Mouse (Mus musculus): ENCODE measurements around the gene Nudt16l1. TPM values are rescaled to one million over a fixed set of nuclear protein-coding genes. Genes with fewer than 3 reads are reported as not detected.

Nudt16l1 gene
- polyA plus RNA-seq, 1 experiment from 2014 or later: 140 TPM

GRCm38 (mm10) chr16:4910758-4911157 is 27.8 kb upstream of the Nudt16l1 start:
- Histone ChIP-seq H3K9me3 (ENCODE audit: control insufficient read depth, low read length) (no peaks in the 10 kb centered on the region), H3K4me2 (ENCODE audit: low read depth, low read length) (no peak overlapping the region), H3K36me3 (ENCODE audit: control insufficient read depth, insufficient read depth, low read length) (peaks cover 43% of the 10 kb centered on the region), H3K27me3 (ENCODE audit: control insufficient read depth, insufficient read depth, low read length) (no peaks in the 10 kb centered on the region), H3K4me3 (ENCODE audit: low read depth, low read length) (no peak overlapping the region), H3K9ac (replicated peaks; ENCODE audit: low read depth, low read length) (no peak overlapping the region), H3K27ac (ENCODE audit: low read depth, low read length) (no peak overlapping the region), H3K4me1 (ENCODE audit: control insufficient read depth, insufficient read depth, low read length) (no peaks in the 10 kb centered on the region)
- WGBS: 98% methylated on average over 8 of the region's 8 CpGs
- ATAC-seq (ENCODE audit: low read depth): no peak

GRCm38 (mm10) chr16:4912074-4912648 is 26.4 kb upstream of the Nudt16l1 start:
- no peaks in the 10 kb centered on the region for H3K4me1 ChIP-seq (ENCODE audit: control insufficient read depth, insufficient read depth, low read length)
- H3K9me3 ChIP-seq (ENCODE audit: control insufficient read depth, low read length): no peaks in the 10 kb centered on the region
- H3K27ac ChIP-seq (ENCODE audit: low read depth, low read length): no peak overlapping the region
- no peaks in the 10 kb centered on the region for H3K27me3 ChIP-seq (ENCODE audit: control insufficient read depth, insufficient read depth, low read length)
- no peak for ATAC-seq (ENCODE audit: low read depth)
- WGBS: 73% methylated on average over 10 of the region's 10 CpGs
- H3K4me2 ChIP-seq (ENCODE audit: low read depth, low read length): no peak overlapping the region
- no peak overlapping the region for H3K4me3 ChIP-seq (ENCODE audit: low read depth, low read length)
- H3K9ac ChIP-seq (replicated peaks; ENCODE audit: low read depth, low read length): no peak overlapping the region
- H3K36me3 ChIP-seq (ENCODE audit: control insufficient read depth, insufficient read depth, low read length): peaks cover 56% of the 10 kb centered on the region

- Histone ChIP-seq H3K27ac (ENCODE audit: low read depth, low read length) (0 out of 2 replicates have a peak overlapping the region, but pooled peaks have one; percentile 28), H3K36me3 (ENCODE audit: control insufficient read depth, insufficient read depth, low read length) (peaks cover 56% of the 10 kb centered on the region), H3K27me3 (ENCODE audit: control insufficient read depth, insufficient read depth, low read length) (no peaks in the 10 kb centered on the region), H3K9ac (replicated peaks; ENCODE audit: low read depth, low read length) (no peak overlapping the region), H3K4me3 (ENCODE audit: low read depth, low read length) (no peak overlapping the region), H3K9me3 (ENCODE audit: control insufficient read depth, low read length) (no peaks in the 10 kb centered on the region), H3K4me1 (ENCODE audit: control insufficient read depth, insufficient read depth, low read length) (no peaks in the 10 kb centered on the region), H3K4me2 (ENCODE audit: low read depth, low read length) (no peak overlapping the region)
- no peak; the same call in 1 of the 2 replicates for ATAC-seq (ENCODE audit: low read depth)
- 76% methylated on average over 11 of the region's 11 CpGs for WGBS
These were observed 25.4 kb upstream of the Nudt16l1 start for GRCm38 (mm10) chr16:4912907-4913782.

- no peak overlapping the region for H3K9ac ChIP-seq (replicated peaks; ENCODE audit: low read depth, low read length)
- ATAC-seq (ENCODE audit: low read depth): peak; percentile 67
- H3K9me3 ChIP-seq (ENCODE audit: control insufficient read depth, low read length): no peaks in the 10 kb centered on the region
- 38% methylated on average over 12 of the region's 12 CpGs for WGBS
- H3K4me3 ChIP-seq (ENCODE audit: low read depth, low read length): no peak overlapping the region
- H3K27me3 ChIP-seq (ENCODE audit: control insufficient read depth, insufficient read depth, low read length): no peaks in the 10 kb centered on the region
- no peak overlapping the region for H3K4me2 ChIP-seq (ENCODE audit: low read depth, low read length)
- 0 out of 2 replicates have a peak overlapping the region, but pooled peaks have one; percentile 8 for H3K27ac ChIP-seq (ENCODE audit: low read depth, low read length)
- peaks cover 52% of the 10 kb centered on the region for H3K36me3 ChIP-seq (ENCODE audit: control insufficient read depth, insufficient read depth, low read length)
- no peaks in the 10 kb centered on the region for H3K4me1 ChIP-seq (ENCODE audit: control insufficient read depth, insufficient read depth, low read length)
These were observed 24.5 kb upstream of the Nudt16l1 start for GRCm38 (mm10) chr16:4913783-4914735.

- H3K9ac ChIP-seq (replicated peaks; ENCODE audit: low read depth, low read length): no peak overlapping the region
- WGBS: 94% methylated on average over 3 of the region's 3 CpGs
- no peak overlapping the region for H3K27ac ChIP-seq (ENCODE audit: low read depth, low read length)
- no peaks in the 10 kb centered on the region for H3K27me3 ChIP-seq (ENCODE audit: control insufficient read depth, insufficient read depth, low read length)
- H3K36me3 ChIP-seq (ENCODE audit: control insufficient read depth, insufficient read depth, low read length): peaks cover 46% of the 10 kb centered on the region
- ATAC-seq (ENCODE audit: low read depth): no peak
- no peak overlapping the region for H3K4me2 ChIP-seq (ENCODE audit: low read depth, low read length)
- H3K4me3 ChIP-seq (ENCODE audit: low read depth, low read length): no peak overlapping the region
- no peaks in the 10 kb centered on the region for H3K4me1 ChIP-seq (ENCODE audit: control insufficient read depth, insufficient read depth, low read length)
- no peaks in the 10 kb centered on the region for H3K9me3 ChIP-seq (ENCODE audit: control insufficient read depth, low read length)
These were observed 22.6 kb upstream of the Nudt16l1 start for GRCm38 (mm10) chr16:4915931-4916330.

- Histone ChIP-seq H3K27me3 (ENCODE audit: control insufficient read depth, insufficient read depth, low read length) (no peaks in the 10 kb centered on the region), H3K9me3 (ENCODE audit: control insufficient read depth, low read length) (no peaks in the 10 kb centered on the region), H3K9ac (replicated peaks; ENCODE audit: low read depth, low read length) (no peak overlapping the region), H3K36me3 (ENCODE audit: control insufficient read depth, insufficient read depth, low read length) (peaks cover 42% of the 10 kb centered on the region), H3K4me1 (ENCODE audit: control insufficient read depth, insufficient read depth, low read length) (no peaks in the 10 kb centered on the region), H3K4me2 (ENCODE audit: low read depth, low read length) (no peak overlapping the region), H3K27ac (ENCODE audit: low read depth, low read length) (no peak overlapping the region), H3K4me3 (ENCODE audit: low read depth, low read length) (no peak overlapping the region)
- ATAC-seq (ENCODE audit: low read depth): no peak
- WGBS: 88% methylated on average over 2 of the region's 2 CpGs
These were observed 22.0 kb upstream of the Nudt16l1 start for GRCm38 (mm10) chr16:4916608-4917007.

- H3K27me3 ChIP-seq (ENCODE audit: control insufficient read depth, insufficient read depth, low read length): no peaks in the 10 kb centered on the region
- no peak for ATAC-seq (ENCODE audit: low read depth)
- H3K4me1 ChIP-seq (ENCODE audit: control insufficient read depth, insufficient read depth, low read length): no peaks in the 10 kb centered on the region
- WGBS: 85% methylated on average over 4 of the region's 4 CpGs
- no peak overlapping the region for H3K9ac ChIP-seq (replicated peaks; ENCODE audit: low read depth, low read length)
- no peak overlapping the region for H3K27ac ChIP-seq (ENCODE audit: low read depth, low read length)
- no peak overlapping the region for H3K4me3 ChIP-seq (ENCODE audit: low read depth, low read length)
- H3K9me3 ChIP-seq (ENCODE audit: control insufficient read depth, low read length): no peaks in the 10 kb centered on the region
- H3K4me2 ChIP-seq (ENCODE audit: low read depth, low read length): no peak overlapping the region
- H3K36me3 ChIP-seq (ENCODE audit: control insufficient read depth, insufficient read depth, low read length): peaks cover 44% of the 10 kb centered on the region
These were observed 18.0 kb upstream of the Nudt16l1 start for GRCm38 (mm10) chr16:4920556-4920955.

- no peak for ATAC-seq (ENCODE audit: low read depth)
- Histone ChIP-seq H3K27ac (ENCODE audit: low read depth, low read length) (no peak overlapping the region), H3K9me3 (ENCODE audit: control insufficient read depth, low read length) (no peaks in the 10 kb centered on the region), H3K36me3 (ENCODE audit: control insufficient read depth, insufficient read depth, low read length) (peaks cover 48% of the 10 kb centered on the region), H3K9ac (replicated peaks; ENCODE audit: low read depth, low read length) (no peak overlapping the region), H3K4me3 (ENCODE audit: low read depth, low read length) (no peak overlapping the region), H3K4me1 (ENCODE audit: control insufficient read depth, insufficient read depth, low read length) (no peaks in the 10 kb centered on the region), H3K27me3 (ENCODE audit: control insufficient read depth, insufficient read depth, low read length) (no peaks in the 10 kb centered on the region), H3K4me2 (ENCODE audit: low read depth, low read length) (no peak overlapping the region)
- 96% methylated on average over 6 of the region's 6 CpGs for WGBS
These were observed 16.1 kb upstream of the Nudt16l1 start for GRCm38 (mm10) chr16:4922481-4922880.

Measured in neural tube, embryonic 14.5 days (tissue).